Mouse (Mus musculus) kidney, postnatal 14 days (tissue): Measurements from ENCODE around the gene Fam136a.
"Not testable (repeated sequence)": the region's sequence is repeated elsewhere in the genome, so short reads cannot be mapped to it uniquely, and the experiment has no call there.

ENCODE experiments used
- DNase-seq: peaks from one replicate; pipeline ENCODE4 v3.0.0; 2022; ENCODE audit warnings: mixed read lengths

Fam136a gene

GRCm38 (mm10) chr6:86368479-86368878 is 3.0 kb downstream of the Fam136a start:
- no peak for DNase-seq

DNA sequence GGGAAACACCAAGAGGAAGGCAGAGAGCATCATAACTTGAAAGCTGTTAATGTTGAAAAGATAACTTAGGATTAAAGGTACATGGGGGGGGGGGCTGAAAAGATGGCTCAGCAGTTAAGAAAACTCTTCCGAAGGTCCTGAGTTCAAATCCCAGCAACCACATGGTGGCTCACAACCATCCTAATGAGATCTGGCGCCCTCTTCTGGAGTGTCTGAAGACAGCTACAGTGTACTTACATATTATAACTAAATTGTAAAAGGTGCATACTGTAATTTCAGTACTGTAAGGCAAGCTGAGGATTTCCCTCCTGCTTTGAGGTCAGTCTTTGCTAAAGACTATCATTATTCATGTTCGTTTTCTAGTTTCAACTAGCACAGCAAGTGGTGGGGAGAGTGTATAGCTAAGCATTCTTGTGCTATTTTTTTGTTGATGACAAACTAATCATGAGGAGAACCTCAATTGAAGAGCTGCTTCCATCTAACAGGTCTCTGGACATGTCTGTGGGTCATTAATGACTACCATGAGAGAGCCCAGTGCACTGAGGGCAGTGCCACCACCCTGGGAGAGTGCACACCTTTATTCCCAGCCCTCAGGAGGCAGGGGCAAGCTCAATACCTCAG is 4.8 kb downstream of the Fam136a start:
- DNase-seq: no peak

- DNase-seq: no peak
Measured at GRCm38 (mm10) chr6:86370764-86371339, 5.4 kb downstream of the Fam136a start, which contains the start of gene Snrpg. Gene Snrpg (plus strand): TSS chr6:86371304.

GRCm38 (mm10) chr6:86371340-86371911 is 6.0 kb downstream of the Fam136a start:
- DNase-seq: peak; percentile 97

GRCm38 (mm10) chr6:86371950-86372516 is 6.6 kb downstream of the Fam136a start:
- DNase-seq: no peak

DNA sequence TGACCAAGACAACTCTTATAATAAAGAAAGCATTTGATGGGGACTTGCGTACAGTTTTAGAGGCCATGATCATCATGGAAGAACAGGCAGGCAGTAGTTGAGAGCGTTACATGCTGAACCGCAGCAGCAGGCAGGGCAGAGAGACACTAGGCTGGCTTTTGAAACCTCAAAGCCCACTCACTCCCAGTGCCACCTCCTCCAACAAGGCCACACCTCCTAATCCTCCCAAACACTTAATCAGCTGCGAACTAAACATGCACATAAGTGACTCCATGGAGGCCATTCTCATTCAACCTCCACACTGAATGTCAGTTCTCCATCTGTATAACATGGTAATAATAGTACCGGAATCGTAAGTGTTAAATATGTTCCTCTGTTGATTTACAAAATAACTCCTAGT is 8.1 kb downstream of the Fam136a start:
- DNase-seq: no peak

GRCm38 (mm10) chr6:86378341-86378740 is 12.9 kb downstream of the Fam136a start:
- DNase-seq: no peak

- not testable (repeated sequence) for DNase-seq
Measured at GRCm38 (mm10) chr6:86380112-86380511, 14.7 kb downstream of the Fam136a start.

GRCm38 (mm10) chr6:86382551-86382950 is 17.1 kb downstream of the Fam136a start:
- DNase-seq: no peak

DNA sequence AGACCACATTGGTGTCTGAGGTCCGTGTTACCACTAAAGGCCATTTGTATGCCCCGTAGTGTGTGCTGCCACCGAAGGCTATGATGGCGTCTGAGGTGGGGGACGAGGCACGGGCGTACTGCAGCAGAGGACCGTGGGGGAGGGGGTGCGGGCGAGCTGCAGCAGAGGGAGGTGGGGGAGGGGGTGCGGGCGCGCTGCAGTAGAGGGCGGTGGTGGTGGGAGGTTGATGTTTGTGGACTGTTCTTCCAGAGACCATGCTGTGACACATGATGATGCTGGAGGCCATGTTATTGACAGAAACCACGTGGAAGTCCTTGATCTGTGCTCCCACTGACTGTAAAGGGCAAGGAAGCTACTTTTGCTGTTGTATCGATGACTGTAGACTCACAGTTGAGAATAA is 17.9 kb downstream of the Fam136a start:
- no peak for DNase-seq

- no peak for DNase-seq
Measured at GRCm38 (mm10) chr6:86384692-86385091, 19.2 kb downstream of the Fam136a start.

DNA sequence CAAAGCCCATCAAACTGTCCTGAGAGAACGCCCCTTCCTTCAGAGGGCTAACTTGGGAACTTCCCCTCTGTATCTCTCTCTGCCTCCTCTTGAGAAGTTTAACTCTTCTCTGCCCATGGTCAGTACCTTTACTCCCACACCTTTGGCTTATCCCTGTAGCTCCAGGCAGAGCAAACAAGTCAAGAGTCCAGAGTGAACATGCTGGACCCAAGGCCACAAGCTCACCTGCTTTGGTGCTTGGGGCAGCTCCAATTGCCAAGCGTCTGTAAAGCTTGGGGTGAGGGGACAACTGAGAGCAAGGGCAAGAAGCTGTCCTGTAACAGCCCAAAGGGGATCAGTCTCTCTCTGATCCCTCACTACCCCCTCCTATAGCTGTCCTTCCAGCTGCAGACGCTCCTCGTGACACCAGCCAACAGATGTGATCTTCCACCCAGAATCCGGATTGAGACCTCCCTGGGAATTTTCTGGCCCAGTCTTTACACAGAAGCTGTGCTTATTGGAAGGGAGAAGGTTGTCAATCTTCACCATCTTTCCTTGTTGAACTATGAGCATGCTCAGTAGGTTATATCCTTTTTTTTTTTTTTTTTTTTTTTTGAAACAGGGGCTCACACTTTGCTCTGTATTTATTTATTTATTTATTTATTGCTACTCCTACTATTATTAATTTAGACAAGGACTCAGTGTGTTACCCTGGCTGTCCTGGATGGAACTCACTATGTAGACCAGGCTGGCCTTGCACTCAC is 20.1 kb downstream of the Fam136a start:
- no peak for DNase-seq

DNA sequence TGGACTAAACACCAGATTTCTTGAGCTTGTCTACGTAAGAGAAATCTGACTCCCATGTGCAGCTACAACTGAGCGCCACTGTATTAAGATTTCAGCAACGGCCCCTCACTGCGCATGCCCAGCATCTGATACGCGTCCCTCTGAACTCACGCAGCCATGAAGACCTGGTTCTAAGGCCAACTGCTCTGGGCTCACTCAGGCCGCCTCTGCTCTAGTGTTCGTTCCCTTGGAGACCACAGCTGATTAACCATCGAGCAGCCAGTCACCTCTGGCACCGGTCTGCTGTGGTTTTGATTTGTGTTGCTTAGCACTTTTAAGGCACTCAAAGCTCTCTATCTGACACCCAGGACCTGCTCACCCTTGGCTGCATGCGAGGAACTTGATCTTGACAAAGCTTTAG is 21.9 kb downstream of the Fam136a start:
- DNase-seq: peak; percentile 73

DNA sequence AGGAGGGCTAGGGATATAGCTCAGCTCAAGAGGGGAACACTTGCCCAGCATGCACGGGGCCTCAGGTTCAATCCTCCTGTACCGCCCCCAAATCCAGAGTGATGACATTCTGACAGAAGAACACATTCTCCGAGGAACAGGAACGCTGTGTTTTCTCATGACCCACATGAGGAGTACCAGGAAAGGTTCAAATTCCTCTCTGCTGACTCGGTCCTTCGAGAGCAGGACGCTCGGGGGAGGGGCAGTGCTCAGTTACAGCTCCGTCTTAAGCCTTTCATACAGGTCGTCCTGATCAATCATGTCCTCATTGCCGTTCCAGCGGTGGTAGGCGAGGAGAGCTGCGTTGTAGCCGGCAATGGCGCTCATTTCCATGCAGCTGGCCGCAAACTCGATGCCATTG is 23.0 kb downstream of the Fam136a start:
- DNase-seq: no peak

DNA sequence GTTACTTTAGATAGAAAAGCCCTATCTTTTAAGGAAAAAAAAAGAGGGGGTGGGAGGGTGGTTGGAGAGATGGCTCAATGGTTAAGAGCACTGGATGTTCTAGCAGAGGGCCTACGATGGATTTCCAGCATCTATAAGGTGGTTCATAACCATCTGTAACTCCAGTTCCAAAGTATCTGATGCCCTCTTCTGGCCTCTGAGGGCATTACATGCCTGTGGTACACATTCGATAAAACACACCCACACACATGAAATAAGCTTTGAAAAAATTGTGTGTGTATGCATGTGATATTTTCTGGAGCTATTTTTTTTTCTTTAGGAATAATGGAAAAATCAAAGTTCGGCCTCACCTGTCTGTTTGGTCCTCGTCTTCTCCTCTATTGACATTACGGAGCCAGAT is 25.9 kb downstream of the Fam136a start:
- no peak for DNase-seq

- DNase-seq: no peak
Measured at GRCm38 (mm10) chr6:86393187-86393586, 27.7 kb downstream of the Fam136a start.

DNA sequence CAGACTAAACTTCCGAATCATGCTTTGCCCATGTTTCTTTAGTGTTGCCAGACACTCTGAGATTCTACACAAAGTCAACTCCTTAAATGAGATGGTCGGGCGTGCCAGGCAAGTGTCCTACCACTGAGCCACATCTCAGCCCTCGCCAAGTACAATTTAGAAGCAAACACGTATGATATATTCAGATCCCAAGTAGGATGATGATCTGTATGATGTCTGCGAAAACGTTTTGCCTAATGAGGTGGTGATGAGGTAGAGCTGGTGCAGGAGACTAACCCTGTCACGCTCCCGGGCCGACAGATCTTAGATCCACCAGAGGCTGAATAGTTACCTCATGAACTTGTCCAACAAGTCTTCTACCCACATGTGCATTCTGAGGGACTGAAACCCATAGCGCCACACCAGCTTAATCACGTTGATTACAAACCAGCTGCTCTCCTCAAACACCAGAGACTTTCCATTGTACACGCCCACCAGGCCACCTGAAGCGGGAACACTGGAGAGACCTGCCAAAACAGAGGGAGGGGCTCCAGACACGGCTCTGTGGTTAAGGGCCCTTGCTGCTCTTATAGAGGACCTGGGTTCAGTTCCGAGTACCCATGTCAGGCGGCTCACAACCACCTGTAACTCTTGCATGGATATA is 28.8 kb downstream of the Fam136a start:
- DNase-seq: no peak

DNA sequence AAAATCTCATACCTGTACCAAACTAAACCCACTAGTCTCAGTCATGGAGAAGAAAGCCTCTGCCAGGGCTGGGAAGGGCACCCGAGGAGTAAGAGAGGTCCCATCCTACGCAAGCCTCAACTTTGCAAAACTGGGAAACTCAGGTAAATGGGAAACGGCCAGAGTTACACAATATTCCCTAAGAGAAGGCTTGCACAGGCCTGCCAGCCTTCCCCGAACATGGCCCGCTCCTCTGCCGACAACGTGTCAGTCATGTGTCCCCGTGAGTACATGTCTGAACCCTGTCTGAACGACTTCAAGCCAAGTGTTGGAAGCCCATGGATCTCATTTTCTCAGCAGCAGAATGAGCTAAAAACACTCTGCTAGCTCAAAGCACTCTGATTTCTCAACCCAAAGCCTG is 29.6 kb downstream of the Fam136a start:
- DNase-seq: no peak

DNA sequence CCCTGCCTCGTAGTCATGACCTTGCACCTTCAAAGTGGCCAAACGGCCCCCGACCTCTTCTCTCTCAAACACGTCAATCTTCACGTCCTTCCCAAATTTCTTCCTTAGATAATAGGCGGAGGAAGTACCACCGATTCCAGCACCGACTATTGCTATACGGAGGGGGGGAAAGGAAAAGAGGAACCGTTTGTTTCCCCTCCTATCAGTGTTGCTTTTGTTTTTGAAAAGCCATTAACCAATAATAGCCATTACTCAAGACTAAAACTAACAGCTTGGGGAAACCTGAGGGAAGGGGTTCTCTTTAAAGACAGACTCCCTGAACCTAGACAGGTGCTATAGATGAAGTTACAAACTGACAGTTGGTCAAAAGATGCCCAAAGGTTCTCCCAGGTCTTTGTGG is 30.5 kb downstream of the Fam136a start:
- no peak for DNase-seq

- DNase-seq: peak; percentile 93
Measured at GRCm38 (mm10) chr6:86396581-86397256, 31.3 kb downstream of the Fam136a start, which contains the start of gene Pcyox1. Gene Pcyox1 (minus strand): TSS chr6:86397154.

GRCm38 (mm10) chr6:86397257-86397980 is 32.0 kb downstream of the Fam136a start:
- no peak for DNase-seq

DNA sequence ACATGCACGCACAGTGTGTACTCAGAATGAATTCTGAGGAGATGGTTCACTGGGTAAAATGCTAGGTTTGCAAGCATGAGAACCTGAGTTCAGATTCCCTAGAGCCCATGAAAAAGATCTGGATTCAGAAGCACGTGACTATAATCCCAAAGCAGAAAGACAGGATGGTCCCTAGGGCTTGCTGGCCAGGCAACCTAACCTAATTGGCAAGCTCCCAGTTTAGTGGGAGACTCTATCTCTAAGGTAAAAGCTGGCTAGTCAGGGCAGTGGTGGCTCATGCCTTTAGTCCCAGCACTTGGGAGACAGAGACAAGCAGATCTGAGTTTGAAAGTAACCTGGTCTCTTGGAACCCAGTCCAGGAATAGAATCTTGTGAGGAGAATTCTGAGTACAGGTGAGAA is 33.5 kb downstream of the Fam136a start:
- no peak for DNase-seq
